Mouse (Mus musculus) lung, embryonic 15.5 days (tissue): ENCODE data around the gene Tmem44. TPM values are rescaled to one million over a fixed set of nuclear protein-coding genes. Genes with fewer than 3 reads are reported as not detected.
A peak's percentile ranks its signal among the peaks of the same experiment; 100 is the strongest.

Experiments
- ATAC-seq: fragments of 200-750 bp; cut with Nextera tagmentation; 2 replicates; pipeline ENCODE4 v1.8.0; 2017; ENCODE audit warnings: moderate number of reproducible peaks, borderline replicate concordance; ENCODE audit not compliant: low FRiP score, low TSS enrichment; ENCODE audit errors: extremely low read depth
- H3K27ac ChIP-seq: fragments of 300-500 bp; sonication (generic); 2 replicates; pipeline ENCODE4 v1.5.1; 2015; ENCODE audit warnings: moderate library complexity, mild to moderate bottlenecking, inconsistent platforms
- H3K27me3 ChIP-seq: fragments of 300-500 bp; sonication (generic); 2 replicates; pipeline ENCODE4 v1.6.1; 2015; ENCODE audit warnings: inconsistent platforms
- H3K36me3 ChIP-seq: fragments of 300-500 bp; sonication (generic); 2 replicates; pipeline ENCODE4 v1.6.1; 2015; ENCODE audit warnings: inconsistent platforms
- H3K4me1 ChIP-seq: fragments of 300-500 bp; sonication (generic); 2 replicates; pipeline ENCODE4 v1.6.1; 2015; ENCODE audit warnings: inconsistent platforms
- H3K4me2 ChIP-seq: fragments of 300-500 bp; sonication (generic); 2 replicates; pipeline ENCODE4 v1.6.1; 2015; ENCODE audit warnings: inconsistent platforms, mild to moderate bottlenecking, moderate library complexity
- H3K4me3 ChIP-seq: fragments of 300-500 bp; sonication (generic); 2 replicates; pipeline ENCODE4 v1.5.1; 2015; ENCODE audit warnings: mild to moderate bottlenecking, inconsistent platforms
- H3K9ac ChIP-seq: fragments of 300-500 bp; sonication (generic); 2 replicates; pipeline ENCODE4 v1.6.1; 2015; ENCODE audit warnings: inconsistent platforms
- H3K9me3 ChIP-seq: fragments of 300-500 bp; sonication (generic); 2 replicates; pipeline ENCODE4 v1.6.1; 2016; ENCODE audit warnings: inconsistent platforms
- WGBS: fragments of 180-500 bp; shearing (Covaris S2); methylation state at CpG from one replicate; pipeline ENCODE4 v1.1.7; 2015; 5-methylcytosine and 5-hydroxymethylcytosine counted together
- polyA plus RNA-seq: library from polyadenylated mRNA; unstranded; fragments of >200 nt; fragmentation: Nextera tagmentation; extraction: Ambion mirVana; gene quantifications from 2 replicates; pipeline ENCODE4 v1.2.1, GENCODE M21; 2015

Gene Tmem44
- polyA plus RNA-seq, result 24.6 and 26.4 TPM in 2 replicates

- Histone ChIP-seq H3K4me1 (peaks cover 30% of the 10 kb centered on the region), H3K9ac (peak within 1 kb of the TSS; percentile 98), H3K27me3 (no peaks in the 10 kb centered on the region), H3K9me3 (peaks cover 6% of the 10 kb centered on the region), H3K36me3 (peaks cover 7% of the 10 kb centered on the region), H3K4me3 (peak within 1 kb of the TSS; percentile 89), H3K4me2 (peak within 1 kb of the TSS; percentile 95), H3K27ac (peak within 1 kb of the TSS; percentile 96)
- ATAC-seq, result peak; percentile 24; the same call in 1 of the 2 replicates
- 4% methylated on average over 13 of the region's 14 CpGs for WGBS
These were observed at the start of gene Tmem44 for GRCm38 (mm10) chr16:30550748-30551192. Gene Tmem44, minus strand, starts transcription at chr16:30550842.

GRCm38 (mm10) chr16:30599491-30600268 lies 49.0 kb upstream of the Tmem44 start, which contains the start of gene Fam43a:
Gene Fam43a, plus strand, starts transcription at chr16:30599723.
- H3K9ac ChIP-seq, result peak within 1 kb of the TSS; percentile 81
- peak within 1 kb of the TSS; percentile 81 for H3K27ac ChIP-seq
- H3K27me3 ChIP-seq, result no peaks in the 10 kb centered on the region
- peak within 1 kb of the TSS; percentile 77 for H3K4me3 ChIP-seq
- peak within 1 kb of the TSS; percentile 93 for H3K4me2 ChIP-seq
- WGBS, result under 1% methylated on average over 63 of the region's 63 CpGs
- peak; percentile 79; the same call in 1 of the 2 replicates for ATAC-seq
- H3K36me3 ChIP-seq, result no peaks in the 10 kb centered on the region
- no peaks in the 10 kb centered on the region for H3K9me3 ChIP-seq
- peaks cover 54% of the 10 kb centered on the region for H3K4me1 ChIP-seq

GRCm38 (mm10) chr16:30596959-30597681 lies 46.5 kb upstream of the Tmem44 start:
- 9% methylated on average over 16 of the region's 16 CpGs for WGBS
- Histone ChIP-seq H3K9ac (no peak overlapping the region), H3K4me2 (peak overlapping the region; percentile 44), H3K27me3 (no peaks in the 10 kb centered on the region), H3K9me3 (no peaks in the 10 kb centered on the region), H3K4me3 (peak overlapping the region; percentile 21), H3K36me3 (no peaks in the 10 kb centered on the region), H3K4me1 (peaks cover 29% of the 10 kb centered on the region), H3K27ac (no peak overlapping the region)
- no peak for ATAC-seq

- no peak overlapping the region for H3K4me3 ChIP-seq
- no peaks in the 10 kb centered on the region for H3K9me3 ChIP-seq
- no peak overlapping the region for H3K27ac ChIP-seq
- no peaks in the 10 kb centered on the region for H3K27me3 ChIP-seq
- H3K4me2 ChIP-seq, result no peak overlapping the region
- no peaks in the 10 kb centered on the region for H3K36me3 ChIP-seq
- H3K4me1 ChIP-seq, result peaks cover 18% of the 10 kb centered on the region
- 53% methylated on average over 14 of the region's 14 CpGs for WGBS
- ATAC-seq, result no peak
- no peak overlapping the region for H3K9ac ChIP-seq
These were observed 45.4 kb upstream of the Tmem44 start for GRCm38 (mm10) chr16:30595835-30596557.

- H3K27me3 ChIP-seq, result no peaks in the 10 kb centered on the region
- H3K27ac ChIP-seq, result no peak overlapping the region
- peaks cover 12% of the 10 kb centered on the region for H3K4me1 ChIP-seq
- H3K9me3 ChIP-seq, result no peaks in the 10 kb centered on the region
- ATAC-seq, result no peak
- no peak overlapping the region for H3K4me3 ChIP-seq
- no peak overlapping the region for H3K4me2 ChIP-seq
- H3K9ac ChIP-seq, result no peak overlapping the region
- H3K36me3 ChIP-seq, result no peaks in the 10 kb centered on the region
- 32% methylated on average over 3 of the region's 3 CpGs for WGBS
These were observed 44.7 kb upstream of the Tmem44 start for GRCm38 (mm10) chr16:30595356-30595755.

- Histone ChIP-seq H3K27me3 (no peaks in the 10 kb centered on the region), H3K9me3 (no peaks in the 10 kb centered on the region), H3K4me3 (no peak overlapping the region), H3K4me2 (no peak overlapping the region), H3K9ac (no peak overlapping the region), H3K27ac (no peak overlapping the region), H3K4me1 (peaks cover 8% of the 10 kb centered on the region), H3K36me3 (no peaks in the 10 kb centered on the region)
- 41% methylated on average over 3 of the region's 3 CpGs for WGBS
- no peak for ATAC-seq
These were observed 41.3 kb upstream of the Tmem44 start for GRCm38 (mm10) chr16:30591990-30592389.

GRCm38 (mm10) chr16:30590264-30591209 lies 39.9 kb upstream of the Tmem44 start:
- Histone ChIP-seq H3K4me1 (peaks cover 10% of the 10 kb centered on the region), H3K36me3 (0 out of 2 replicates have a peak, but pooled peaks cover 2% of the 10 kb centered on the region), H3K9ac (no peak overlapping the region), H3K4me3 (no peak overlapping the region), H3K4me2 (no peak overlapping the region), H3K9me3 (no peaks in the 10 kb centered on the region), H3K27me3 (no peaks in the 10 kb centered on the region), H3K27ac (no peak overlapping the region)
- WGBS, result 26% methylated on average over 7 of the region's 7 CpGs
- ATAC-seq, result no peak

- Histone ChIP-seq H3K4me1 (peaks cover 10% of the 10 kb centered on the region), H3K27me3 (no peaks in the 10 kb centered on the region), H3K9me3 (no peaks in the 10 kb centered on the region), H3K36me3 (peaks cover 27% of the 10 kb centered on the region), H3K9ac (peak within 1 kb of the TSS; percentile 75), H3K27ac (peak within 1 kb of the TSS; percentile 37; the same call in 1 of the 2 replicates), H3K4me3 (peak within 1 kb of the TSS; percentile 84), H3K4me2 (peak within 1 kb of the TSS; percentile 79)
- ATAC-seq, result peak; percentile 91
- 2% methylated on average over 35 of the region's 35 CpGs for WGBS
These were observed 37.1 kb upstream of the Tmem44 start, which contains the start of gene Lsg1 for GRCm38 (mm10) chr16:30587494-30588327. Gene Lsg1, minus strand, starts transcription at chr16:30587592.

GRCm38 (mm10) chr16:30586935-30587493 lies 36.4 kb upstream of the Tmem44 start:
- Histone ChIP-seq H3K9ac (peak overlapping the region; percentile 75), H3K27me3 (no peaks in the 10 kb centered on the region), H3K27ac (peak overlapping the region; percentile 37; the same call in 1 of the 2 replicates), H3K9me3 (no peaks in the 10 kb centered on the region), H3K36me3 (peaks cover 33% of the 10 kb centered on the region), H3K4me3 (peak overlapping the region; percentile 84), H3K4me1 (peaks cover 10% of the 10 kb centered on the region), H3K4me2 (peak overlapping the region; percentile 79)
- ATAC-seq, result no peak
- WGBS, result 2% methylated on average over 19 of the region's 19 CpGs

- H3K4me1 ChIP-seq, result no peaks in the 10 kb centered on the region
- 83% methylated on average over 5 of the region's 5 CpGs for WGBS
- ATAC-seq, result no peak
- H3K36me3 ChIP-seq, result peaks cover 96% of the 10 kb centered on the region
- H3K27me3 ChIP-seq, result no peaks in the 10 kb centered on the region
- no peak overlapping the region for H3K9ac ChIP-seq
- H3K4me3 ChIP-seq, result no peak overlapping the region
- no peak overlapping the region for H3K27ac ChIP-seq
- no peaks in the 10 kb centered on the region for H3K9me3 ChIP-seq
- no peak overlapping the region for H3K4me2 ChIP-seq
These were observed 30.1 kb upstream of the Tmem44 start for GRCm38 (mm10) chr16:30580765-30581164.
